Mouse (Mus musculus): ENCODE measurements at regions not wholly inside any gene's neighbourhood (a gene's known extent, or its start where the extent isn't known, plus 50 kb on each side); places are given as distances from the start of the nearest gene placed in this dataset.

DNA sequence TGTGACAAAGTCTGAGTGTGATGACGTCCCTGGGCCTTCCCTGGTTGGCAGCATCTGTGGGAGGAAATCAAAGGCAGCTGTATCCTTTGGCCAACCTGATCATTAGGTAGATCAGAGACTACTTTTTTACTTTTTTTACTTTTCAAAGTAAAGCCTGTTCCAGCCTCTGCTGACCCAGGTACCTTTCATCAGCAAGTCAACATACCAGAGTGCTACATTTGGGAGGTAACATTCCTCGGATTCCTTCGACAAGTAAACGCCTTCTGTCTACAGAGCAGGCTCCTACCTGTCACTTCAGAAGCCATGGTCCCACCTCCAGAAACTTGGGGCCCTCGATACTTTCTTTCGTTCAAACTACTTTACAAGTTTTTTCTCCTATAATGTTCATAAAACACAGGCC is 110.0 kb downstream of the Tmem17 start:
- Histone ChIP-seq H3K9me3 (replicated peaks) (no peaks in the 10 kb centered on the region), H3K4me1 (ENCODE audit: insufficient read depth, low read depth, low read length) (peaks cover 4% of the 10 kb centered on the region), H3K36me3 (replicated peaks) (no peaks in the 10 kb centered on the region), H3K4me3 (ENCODE audit: low read depth, low read length) (no peak overlapping the region), H3K27me3 (ENCODE audit: insufficient read depth, low read length) (peaks cover 16% of the 10 kb centered on the region)
- ATAC-seq (ENCODE audit: extremely low read depth, insufficient number of reproducible peaks, low FRiP score, poor library complexity, severe bottlenecking) (no peak), DNase-seq (ENCODE audit: low spot score) (no peak)
- TF ChIP-seq TAL1 (conservative IDR thresholded peaks at IDR 0.05; ENCODE audit: low read depth, low read length), result no peak
- no peak for TF ChIP-seq POLR2AphosphoS5 (IDR thresholded peaks at IDR 0.05; ENCODE audit: insufficient replicate concordance, low read depth, low read length)

DNA sequence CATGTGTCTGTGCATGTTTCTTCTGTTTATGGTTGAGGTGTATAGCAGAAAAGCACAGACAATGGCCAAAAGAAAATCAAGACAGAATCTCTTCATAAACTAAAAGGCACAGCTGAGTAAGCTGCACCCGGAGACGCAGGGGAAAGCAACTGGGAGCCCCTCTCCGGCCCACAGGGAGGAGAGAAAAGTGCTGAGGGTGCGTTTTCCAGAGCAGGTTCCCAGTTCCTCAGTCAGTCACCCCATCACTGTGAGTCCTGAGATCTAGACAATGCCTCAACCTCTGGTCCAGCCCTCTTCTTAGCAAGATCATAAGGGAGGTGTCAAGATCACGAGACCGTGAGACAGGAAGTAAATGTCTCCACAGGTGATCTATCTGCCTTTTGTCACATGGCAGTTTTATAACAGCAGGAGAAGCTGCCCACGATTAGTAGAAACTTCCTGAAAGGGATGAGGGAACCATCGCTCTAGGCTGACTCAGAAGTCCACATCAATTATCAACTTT is 110.7 kb downstream of the Tmem17 start:
- Histone ChIP-seq H3K27me3 (ENCODE audit: insufficient read depth, low read length) (peaks cover 20% of the 10 kb centered on the region), H3K9me3 (replicated peaks) (no peaks in the 10 kb centered on the region), H3K4me3 (ENCODE audit: low read depth, low read length) (no peak overlapping the region), H3K36me3 (replicated peaks) (no peaks in the 10 kb centered on the region), H3K4me1 (ENCODE audit: insufficient read depth, low read depth, low read length) (peaks cover under 1% of the 10 kb centered on the region)
- no peak for TF ChIP-seq GATA1 (IDR thresholded peaks at IDR 0.05; ENCODE audit: borderline replicate concordance, low read length)
- TF ChIP-seq CTCF (IDR thresholded peaks at IDR 0.05; ENCODE audit: low read depth, low read length), result no peak
- TF ChIP-seq TAL1 (conservative IDR thresholded peaks at IDR 0.05; ENCODE audit: low read depth, low read length), result no peak
- TF ChIP-seq GATA2 (IDR thresholded peaks at IDR 0.05; ENCODE audit: borderline replicate concordance, low read depth, low read length), result no peak
- TF ChIP-seq POLR2AphosphoS5 (IDR thresholded peaks at IDR 0.05; ENCODE audit: insufficient replicate concordance, low read depth, low read length), result no peak
- ATAC-seq (ENCODE audit: extremely low read depth, insufficient number of reproducible peaks, low FRiP score, poor library complexity, severe bottlenecking) (no peak), DNase-seq (ENCODE audit: low spot score) (no peak)

- Histone ChIP-seq H3K36me3 (replicated peaks) (no peaks in the 10 kb centered on the region), H3K4me1 (ENCODE audit: insufficient read depth, low read depth, low read length) (no peaks in the 10 kb centered on the region), H3K4me3 (ENCODE audit: low read depth, low read length) (no peak overlapping the region), H3K9me3 (replicated peaks) (no peaks in the 10 kb centered on the region), H3K27me3 (ENCODE audit: insufficient read depth, low read length) (peaks cover 21% of the 10 kb centered on the region)
- TF ChIP-seq GATA1 (IDR thresholded peaks at IDR 0.05; ENCODE audit: borderline replicate concordance, low read length) (no peak), TAL1 (conservative IDR thresholded peaks at IDR 0.05; ENCODE audit: low read depth, low read length) (no peak), POLR2AphosphoS5 (IDR thresholded peaks at IDR 0.05; ENCODE audit: insufficient replicate concordance, low read depth, low read length) (no peak), GATA2 (IDR thresholded peaks at IDR 0.05; ENCODE audit: borderline replicate concordance, low read depth, low read length) (no peak), CTCF (IDR thresholded peaks at IDR 0.05; ENCODE audit: low read depth, low read length) (no peak)
- no peak for DNase-seq (ENCODE audit: low spot score)
- ATAC-seq (ENCODE audit: extremely low read depth, insufficient number of reproducible peaks, low FRiP score, poor library complexity, severe bottlenecking), result no peak
These were observed 114.5 kb downstream of the Tmem17 start for GRCm38 (mm10) chr11:22626407-22626806.

DNA sequence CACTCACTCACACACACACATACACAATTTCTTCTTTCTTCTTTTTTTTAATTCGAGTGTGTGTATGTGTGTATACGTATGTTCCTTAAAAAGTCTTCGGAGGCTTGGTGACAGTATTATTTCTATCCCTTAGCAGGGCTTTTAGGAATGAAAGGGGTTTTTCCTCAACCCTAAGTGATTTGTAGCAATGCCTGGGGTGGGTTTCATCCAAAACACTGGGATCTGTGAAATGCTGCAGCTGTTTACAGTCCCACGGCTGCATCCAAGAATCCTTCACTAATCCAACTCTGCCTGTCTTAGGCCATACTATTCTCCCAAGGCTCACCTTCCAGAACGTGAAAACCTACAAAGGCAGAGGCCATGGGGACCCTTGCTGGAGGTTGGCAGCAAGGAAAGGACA is 116.6 kb downstream of the Tmem17 start:
- no peaks in the 10 kb centered on the region for H3K36me3 ChIP-seq (replicated peaks)
- H3K27me3 ChIP-seq (ENCODE audit: insufficient read depth, low read length), result peaks cover 13% of the 10 kb centered on the region
- no peak overlapping the region for H3K4me3 ChIP-seq (ENCODE audit: low read depth, low read length)
- peaks cover 17% of the 10 kb centered on the region for H3K4me1 ChIP-seq (ENCODE audit: insufficient read depth, low read depth, low read length)
- no peak for TF ChIP-seq POLR2AphosphoS5 (IDR thresholded peaks at IDR 0.05; ENCODE audit: insufficient replicate concordance, low read depth, low read length)
- no peak for TF ChIP-seq TAL1 (conservative IDR thresholded peaks at IDR 0.05; ENCODE audit: low read depth, low read length)
- no peak for TF ChIP-seq CTCF (IDR thresholded peaks at IDR 0.05; ENCODE audit: low read depth, low read length)
- TF ChIP-seq GATA1 (IDR thresholded peaks at IDR 0.05; ENCODE audit: borderline replicate concordance, low read length), result no peak
- TF ChIP-seq GATA2 (IDR thresholded peaks at IDR 0.05; ENCODE audit: borderline replicate concordance, low read depth, low read length), result no peak
- DNase-seq (ENCODE audit: low spot score) (no peak), ATAC-seq (ENCODE audit: extremely low read depth, insufficient number of reproducible peaks, low FRiP score, poor library complexity, severe bottlenecking) (no peak)
- H3K9me3 ChIP-seq (replicated peaks), result no peaks in the 10 kb centered on the region

GRCm38 (mm10) chr11:22628979-22629378 is 117.1 kb downstream of the Tmem17 start:
- ATAC-seq (ENCODE audit: extremely low read depth, insufficient number of reproducible peaks, low FRiP score, poor library complexity, severe bottlenecking), result no peak
- no peaks in the 10 kb centered on the region for H3K9me3 ChIP-seq (replicated peaks)
- TF ChIP-seq TAL1 (conservative IDR thresholded peaks at IDR 0.05; ENCODE audit: low read depth, low read length) (no peak), POLR2AphosphoS5 (IDR thresholded peaks at IDR 0.05; ENCODE audit: insufficient replicate concordance, low read depth, low read length) (no peak), GATA2 (IDR thresholded peaks at IDR 0.05; ENCODE audit: borderline replicate concordance, low read depth, low read length) (no peak), CTCF (IDR thresholded peaks at IDR 0.05; ENCODE audit: low read depth, low read length) (no peak), GATA1 (IDR thresholded peaks at IDR 0.05; ENCODE audit: borderline replicate concordance, low read length) (no peak)

GRCm38 (mm10) chr11:22629581-22629980 is 117.7 kb downstream of the Tmem17 start:
- no peak for DNase-seq (ENCODE audit: low spot score)
- TF ChIP-seq TAL1 (conservative IDR thresholded peaks at IDR 0.05; ENCODE audit: low read depth, low read length) (no peak), GATA2 (IDR thresholded peaks at IDR 0.05; ENCODE audit: borderline replicate concordance, low read depth, low read length) (no peak), CTCF (IDR thresholded peaks at IDR 0.05; ENCODE audit: low read depth, low read length) (no peak), POLR2AphosphoS5 (IDR thresholded peaks at IDR 0.05; ENCODE audit: insufficient replicate concordance, low read depth, low read length) (no peak), GATA1 (IDR thresholded peaks at IDR 0.05; ENCODE audit: borderline replicate concordance, low read length) (no peak)
- peaks cover 16% of the 10 kb centered on the region for H3K27me3 ChIP-seq (ENCODE audit: insufficient read depth, low read length)
- H3K9me3 ChIP-seq (replicated peaks), result no peaks in the 10 kb centered on the region
- no peaks in the 10 kb centered on the region for H3K36me3 ChIP-seq (replicated peaks)
- no peak for ATAC-seq (ENCODE audit: extremely low read depth, insufficient number of reproducible peaks, low FRiP score, poor library complexity, severe bottlenecking)
- H3K4me3 ChIP-seq (ENCODE audit: low read depth, low read length), result no peak overlapping the region
- peaks cover 17% of the 10 kb centered on the region for H3K4me1 ChIP-seq (ENCODE audit: insufficient read depth, low read depth, low read length)

More at GRCm38 (mm10) chr11:22628979-22629378, 117.1 kb downstream of the Tmem17 start:
- Histone ChIP-seq H3K4me3 (ENCODE audit: low read depth, low read length) (no peak overlapping the region), H3K4me1 (ENCODE audit: insufficient read depth, low read depth, low read length) (peaks cover 17% of the 10 kb centered on the region), H3K36me3 (replicated peaks) (no peaks in the 10 kb centered on the region), H3K27me3 (ENCODE audit: insufficient read depth, low read length) (peaks cover 15% of the 10 kb centered on the region)
- no peak for DNase-seq (ENCODE audit: low spot score)

Measured in G1E (cell line).